Mouse (Mus musculus) T-helper 1 cell (primary cell): Measurements from ENCODE around the gene Gm20721.

ENCODE experiments used
- in situ Hi-C: fragments of 300-600 bp; cut with MboI, MseI; formaldehyde crosslinking; loops from one replicate; pipeline ENCODE4 v1.15.1; 2025; ENCODE audit warnings: high pct_unique_total_duplicates

Gene Gm20721

GRCm38 (mm10) chr2:174299091-174299770, 47.3 kb downstream of the Gm20721 start:
- in situ Hi-C loops: no loop called here

GRCm38 (mm10) chr2:174298471-174298870, 48.0 kb downstream of the Gm20721 start:
- in situ Hi-C loops: no loop called here

GRCm38 (mm10) chr2:174297851-174298250, 48.7 kb downstream of the Gm20721 start:
- in situ Hi-C loops: no loop called here

GRCm38 (mm10) chr2:174297086-174297571, 49.4 kb downstream of the Gm20721 start:
- in situ Hi-C loops: no loop called here

GRCm38 (mm10) chr2:174295900-174296465, 50.5 kb downstream of the Gm20721 start:
- in situ Hi-C loops: no loop called here

- in situ Hi-C loops: no loop called here
These were observed 51.2 kb downstream of the Gm20721 start for GRCm38 (mm10) chr2:174295175-174295899.

GRCm38 (mm10) chr2:174294457-174294856, 52.1 kb downstream of the Gm20721 start:
- in situ Hi-C loops: no loop called here

GRCm38 (mm10) chr2:174291662-174292030, 54.9 kb downstream of the Gm20721 start:
- in situ Hi-C loops: no loop called here

GRCm38 (mm10) chr2:174291029-174291661, 55.4 kb downstream of the Gm20721 start:
- in situ Hi-C loops: no loop called here

- in situ Hi-C loops: loop anchor here (10.0 kb wide), 1 partner anchor 704 kb away; no protein-coding TSS in a partner anchor
These were observed 57.7 kb downstream of the Gm20721 start for GRCm38 (mm10) chr2:174288673-174289430.

- in situ Hi-C loops: loop anchor here (10.0 kb wide), 1 partner anchor 703 kb away; no protein-coding TSS in a partner anchor
These were observed 58.6 kb downstream of the Gm20721 start for GRCm38 (mm10) chr2:174287921-174288320.

GRCm38 (mm10) chr2:174285921-174286470, 60.5 kb downstream of the Gm20721 start:
- in situ Hi-C loops: loop anchor here (10.0 kb wide), 1 partner anchor 701 kb away; no protein-coding TSS in a partner anchor

GRCm38 (mm10) chr2:174284807-174285457, 61.6 kb downstream of the Gm20721 start:
- in situ Hi-C loops: loop anchor here (10.0 kb wide), 1 partner anchor 700 kb away; no protein-coding TSS in a partner anchor

- in situ Hi-C loops: loop anchor here (10.0 kb wide), 1 partner anchor 699 kb away; no protein-coding TSS in a partner anchor
These were observed 62.5 kb downstream of the Gm20721 start, which contains the start of gene Gnas for GRCm38 (mm10) chr2:174284011-174284410. Gene Gnas (plus strand): TSS chr2:174284320.

- in situ Hi-C loops: loop anchor here (10.0 kb wide), 1 partner anchor 699 kb away; no protein-coding TSS in a partner anchor
These were observed 63.2 kb downstream of the Gm20721 start for GRCm38 (mm10) chr2:174283341-174283740.
